Mouse (Mus musculus) hindbrain, embryonic 16.5 days (tissue): ENCODE data around the gene Gm20538. TPM values are rescaled to one million over a fixed set of nuclear protein-coding genes. Genes with fewer than 3 reads are reported as not detected.
A peak's percentile ranks its signal among the peaks of the same experiment; 100 is the strongest.

ENCODE experiments used
- ATAC-seq: fragments of 200-750 bp; cut with Nextera tagmentation; 2 replicates; pipeline ENCODE4 v1.8.0; 2017; ENCODE audit warnings: moderate TSS enrichment, moderate library complexity
- H3K27ac ChIP-seq: fragments of 300-500 bp; sonication (generic); 2 replicates; pipeline ENCODE4 v1.5.1; 2014; ENCODE audit warnings: low read depth, mild to moderate bottlenecking, control low read depth, low read length, moderate library complexity
- H3K27me3 ChIP-seq: fragments of 300-500 bp; sonication (generic); replicated peaks from 2 replicates; pipeline ENCODE4 v1.6.1; 2014; ENCODE audit warnings: low read length; ENCODE audit not compliant: control insufficient read depth, insufficient read depth
- H3K36me3 ChIP-seq: fragments of 300-500 bp; sonication (generic); 2 replicates; pipeline ENCODE4 v1.6.1; 2014; ENCODE audit warnings: mild to moderate bottlenecking, low read length, moderate library complexity, mixed read lengths; ENCODE audit not compliant: control insufficient read depth, insufficient read depth
- H3K4me1 ChIP-seq: fragments of 300-500 bp; sonication (generic); 2 replicates; pipeline ENCODE4 v1.6.1; 2014; ENCODE audit warnings: low read depth, low read length; ENCODE audit not compliant: control insufficient read depth, insufficient read depth
- H3K4me2 ChIP-seq: fragments of 300-500 bp; sonication (generic); 2 replicates; pipeline ENCODE4 v1.6.1; 2014; ENCODE audit warnings: mild to moderate bottlenecking, low read length, control low read depth, moderate library complexity
- H3K4me3 ChIP-seq: fragments of 300-500 bp; sonication (generic); 2 replicates; pipeline ENCODE4 v1.5.1; 2014; ENCODE audit warnings: mild to moderate bottlenecking, low read length, control low read depth, moderate library complexity
- H3K9ac ChIP-seq: fragments of 300-500 bp; sonication (generic); 2 replicates; pipeline ENCODE4 v1.6.1; 2014; ENCODE audit warnings: low read depth, mild to moderate bottlenecking, control low read depth, low read length, moderate library complexity
- H3K9me3 ChIP-seq: fragments of 300-500 bp; sonication (generic); 2 replicates; pipeline ENCODE4 v1.6.1; 2014; ENCODE audit warnings: mild to moderate bottlenecking, low read length, moderate library complexity; ENCODE audit not compliant: control insufficient read depth
- WGBS: fragments of 180-500 bp; shearing (Covaris S2); extraction: QIAGEN DNeasy Blood & Tissue Kit; methylation state at CpG from one replicate; pipeline ENCODE4 v1.1.7; 2014; 5-methylcytosine and 5-hydroxymethylcytosine counted together
- polyA plus RNA-seq: library from polyadenylated mRNA; unstranded; fragments of >200 nt; fragmentation: Nextera tagmentation; extraction: Ambion mirVana; gene quantifications from 2 replicates; pipeline ENCODE4 v1.2.1, GENCODE M21; 2015

Gm20538 gene
- polyA plus RNA-seq, 1 experiment from 2014 or later, result not detected

GRCm38 (mm10) chr19:44544775-44545174 lies 7.9 kb downstream of the Gm20538 start:
- Histone ChIP-seq H3K4me3 (peak overlapping the region; percentile 50), H3K27me3 (peaks cover 10% of the 10 kb centered on the region), H3K9me3 (peaks cover 6% of the 10 kb centered on the region), H3K27ac (no peak overlapping the region), H3K9ac (no peak overlapping the region), H3K36me3 (peaks cover 10% of the 10 kb centered on the region), H3K4me2 (peak overlapping the region; percentile 83), H3K4me1 (peaks cover 4% of the 10 kb centered on the region)
- ATAC-seq, result 0 out of 2 replicates have a peak, but pooled peaks have one; percentile 46
- 4% methylated on average over 13 of the region's 13 CpGs for WGBS

DNA sequence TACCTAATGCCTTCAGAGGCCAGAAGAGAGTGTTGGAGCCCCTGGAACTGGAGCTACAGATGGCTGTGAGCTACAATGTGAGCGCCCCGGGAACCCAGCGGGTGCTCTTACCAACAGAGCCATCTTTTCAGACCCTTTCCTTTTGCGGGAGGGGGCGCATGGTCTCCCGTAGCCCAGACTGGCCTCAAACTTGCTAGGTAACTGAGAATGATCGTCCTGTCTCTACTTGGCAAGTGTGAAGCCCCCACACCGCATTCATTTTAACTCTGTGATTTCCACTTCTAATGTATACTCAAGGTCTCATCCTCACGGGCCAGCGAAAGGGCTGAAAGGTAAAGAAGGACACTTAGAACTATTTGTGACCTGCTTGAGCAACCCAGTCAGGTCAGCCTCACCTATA lies 8.3 kb downstream of the Gm20538 start:
- peaks cover 5% of the 10 kb centered on the region; the same call in 1 of the 2 replicates for H3K36me3 ChIP-seq
- peaks cover 4% of the 10 kb centered on the region for H3K4me1 ChIP-seq
- no peak overlapping the region for H3K4me3 ChIP-seq
- H3K4me2 ChIP-seq, result no peak overlapping the region; the same call in 1 of the 2 replicates
- WGBS, result 54% methylated on average over 10 of the region's 10 CpGs
- peaks cover 6% of the 10 kb centered on the region for H3K9me3 ChIP-seq
- H3K9ac ChIP-seq, result no peak overlapping the region
- no peak for ATAC-seq
- H3K27me3 ChIP-seq, result peaks cover 10% of the 10 kb centered on the region
- no peak overlapping the region for H3K27ac ChIP-seq

DNA sequence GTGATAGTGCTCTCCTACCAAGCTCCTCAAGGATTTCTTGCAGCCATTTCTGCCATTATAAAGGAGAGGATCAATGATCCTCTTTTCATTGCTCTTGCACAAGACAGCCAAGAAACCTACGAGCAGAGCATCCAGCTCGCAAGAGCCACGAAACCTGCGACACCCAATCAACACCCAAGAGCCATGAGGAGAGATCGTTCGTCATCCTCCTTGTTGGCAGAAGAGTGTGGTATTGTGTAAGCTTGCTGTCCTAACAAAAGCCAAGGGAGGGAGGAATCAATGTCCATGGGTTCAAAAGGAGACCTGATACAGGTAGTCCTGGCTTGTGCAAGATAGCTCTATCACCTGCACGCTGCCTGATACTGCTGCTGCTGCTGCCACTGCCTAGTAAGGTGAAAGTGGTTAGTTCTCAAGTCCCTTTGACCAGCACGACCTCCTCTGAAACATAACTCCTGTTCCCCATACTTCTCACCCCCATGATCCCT lies 9.9 kb downstream of the Gm20538 start:
- H3K9me3 ChIP-seq, result peaks cover 6% of the 10 kb centered on the region
- peaks cover 4% of the 10 kb centered on the region for H3K4me1 ChIP-seq
- H3K4me2 ChIP-seq, result no peak overlapping the region
- H3K27ac ChIP-seq, result no peak overlapping the region
- ATAC-seq, result no peak
- peaks cover 10% of the 10 kb centered on the region for H3K27me3 ChIP-seq
- H3K4me3 ChIP-seq, result no peak overlapping the region
- WGBS, result 93% methylated on average over 8 of the region's 8 CpGs
- no peaks in the 10 kb centered on the region for H3K36me3 ChIP-seq
- H3K9ac ChIP-seq, result no peak overlapping the region

DNA sequence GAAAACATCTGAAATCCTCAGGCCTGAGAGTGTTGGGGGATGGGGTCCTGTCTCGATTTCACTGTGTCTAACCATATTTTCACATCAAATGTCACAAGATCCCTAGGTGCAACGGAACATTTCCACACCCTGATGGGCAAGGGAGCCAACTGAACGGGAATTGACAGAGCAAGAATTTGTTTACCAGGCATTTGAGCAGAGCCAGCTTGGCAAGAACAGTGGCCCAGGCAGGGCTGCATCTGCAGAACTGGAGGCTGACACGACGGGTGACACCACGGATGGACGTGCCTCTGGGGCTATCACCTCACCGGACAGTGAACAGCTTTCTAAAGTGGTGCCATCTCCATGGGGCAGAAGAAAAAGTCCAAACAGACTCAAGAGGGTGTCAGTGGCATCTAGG lies 15.2 kb downstream of the Gm20538 start:
- peaks cover 6% of the 10 kb centered on the region for H3K9me3 ChIP-seq
- H3K4me3 ChIP-seq, result no peak overlapping the region
- no peak overlapping the region for H3K9ac ChIP-seq
- H3K27me3 ChIP-seq, result no peaks in the 10 kb centered on the region; the same call in 1 of the 2 replicates
- no peaks in the 10 kb centered on the region for H3K36me3 ChIP-seq
- no peaks in the 10 kb centered on the region for H3K4me1 ChIP-seq
- H3K4me2 ChIP-seq, result no peak overlapping the region
- H3K27ac ChIP-seq, result no peak overlapping the region
- no peak for ATAC-seq
- WGBS, result 86% methylated on average over 8 of the region's 8 CpGs

DNA sequence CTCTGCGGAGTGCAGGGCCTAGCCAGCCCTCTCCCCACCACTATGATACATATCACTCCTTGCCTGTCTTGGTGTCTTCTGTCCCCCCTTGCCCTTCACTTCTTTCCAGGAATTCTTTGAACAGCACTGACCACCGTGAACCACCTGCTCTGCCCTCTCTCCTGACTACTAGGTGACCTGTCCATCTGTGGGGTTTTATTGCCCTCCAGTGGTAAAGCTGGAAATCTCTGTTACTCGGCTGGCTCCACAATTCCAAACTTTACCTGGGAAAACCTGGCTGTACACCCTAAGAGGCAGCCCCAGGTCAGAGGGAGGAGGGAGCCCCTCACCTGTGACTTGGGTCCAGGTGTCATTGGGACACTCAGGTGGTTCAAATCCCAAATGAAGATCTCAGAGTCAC lies 17.3 kb downstream of the Gm20538 start:
- 39% methylated on average over 3 of the region's 3 CpGs for WGBS
- Histone ChIP-seq H3K9ac (no peak overlapping the region), H3K4me3 (no peak overlapping the region), H3K9me3 (no peaks in the 10 kb centered on the region), H3K4me1 (no peaks in the 10 kb centered on the region), H3K4me2 (no peak overlapping the region), H3K27ac (no peak overlapping the region), H3K36me3 (no peaks in the 10 kb centered on the region), H3K27me3 (no peaks in the 10 kb centered on the region; the same call in 1 of the 2 replicates)
- peak; percentile 61; the same call in 1 of the 2 replicates for ATAC-seq

GRCm38 (mm10) chr19:44530018-44530417 lies 22.6 kb downstream of the Gm20538 start:
- 85% methylated on average over 6 of the region's 6 CpGs for WGBS
- ATAC-seq, result no peak
- Histone ChIP-seq H3K9ac (no peak overlapping the region), H3K9me3 (no peaks in the 10 kb centered on the region), H3K36me3 (no peaks in the 10 kb centered on the region), H3K27me3 (no peaks in the 10 kb centered on the region; the same call in 1 of the 2 replicates), H3K4me1 (no peaks in the 10 kb centered on the region), H3K27ac (no peak overlapping the region), H3K4me3 (no peak overlapping the region), H3K4me2 (no peak overlapping the region)

DNA sequence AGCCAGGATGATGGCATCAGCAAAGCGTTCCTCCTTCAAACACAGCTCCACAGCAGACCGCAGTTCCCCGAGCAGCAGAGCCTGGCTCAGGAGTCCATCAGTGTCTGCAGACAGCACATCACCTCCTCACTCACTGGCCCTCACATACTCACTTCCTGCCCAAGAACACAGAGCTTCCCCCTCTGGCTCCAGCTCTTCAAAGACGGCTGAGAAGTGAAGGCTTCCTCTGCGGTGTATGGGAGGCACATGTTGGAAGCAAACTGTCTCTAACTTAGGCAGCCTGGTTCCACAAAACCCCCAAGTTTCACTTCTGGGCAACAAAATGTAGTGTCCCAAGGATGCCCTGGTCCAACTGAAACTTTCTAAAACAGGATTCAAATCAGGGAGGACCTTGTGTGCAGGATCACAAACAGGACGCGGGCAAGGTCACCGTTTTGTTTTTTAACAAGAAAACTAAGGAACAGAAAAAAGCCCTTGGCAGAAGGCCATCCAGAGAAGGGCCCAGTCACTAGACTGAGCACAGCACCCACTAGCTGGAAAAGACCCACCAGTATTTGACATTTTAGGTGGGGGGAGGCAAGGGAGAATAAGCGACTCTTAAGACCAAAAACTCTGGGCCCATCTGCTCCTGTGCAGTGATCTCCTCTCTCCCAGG lies 27.0 kb downstream of the Gm20538 start:
- Histone ChIP-seq H3K9ac (no peak overlapping the region), H3K27me3 (no peaks in the 10 kb centered on the region), H3K9me3 (no peaks in the 10 kb centered on the region), H3K4me2 (no peak overlapping the region), H3K4me1 (no peaks in the 10 kb centered on the region), H3K4me3 (no peak overlapping the region), H3K36me3 (no peaks in the 10 kb centered on the region), H3K27ac (no peak overlapping the region)
- WGBS, result 88% methylated on average over 9 of the region's 9 CpGs
- no peak for ATAC-seq

DNA sequence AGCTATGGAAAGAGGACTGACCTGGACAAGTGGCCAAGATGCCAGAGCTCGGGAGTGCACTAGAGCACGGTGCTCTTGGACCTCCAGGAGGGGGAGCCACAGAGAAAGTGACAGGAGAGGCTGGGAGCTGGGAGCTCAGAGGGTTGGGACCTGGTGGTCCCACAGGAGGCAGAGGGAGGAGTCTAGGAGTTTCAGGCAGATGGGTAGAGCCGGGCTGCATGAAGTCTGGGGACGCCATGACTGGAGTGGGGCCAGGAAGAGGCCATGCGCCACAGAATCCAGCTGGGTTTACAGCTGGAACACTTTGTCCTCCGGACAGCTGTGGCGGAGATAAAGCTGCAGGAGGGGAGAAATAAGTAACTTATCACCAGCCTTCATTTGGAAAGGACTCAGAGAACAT lies 33.5 kb downstream of the Gm20538 start:
- no peak overlapping the region for H3K9ac ChIP-seq
- H3K4me2 ChIP-seq, result no peak overlapping the region
- H3K4me3 ChIP-seq, result no peak overlapping the region
- no peaks in the 10 kb centered on the region for H3K36me3 ChIP-seq
- H3K4me1 ChIP-seq, result peaks cover 6% of the 10 kb centered on the region; the same call in 1 of the 2 replicates
- no peak overlapping the region for H3K27ac ChIP-seq
- ATAC-seq, result no peak
- 20% methylated on average over 7 of the region's 7 CpGs for WGBS
- H3K9me3 ChIP-seq, result no peaks in the 10 kb centered on the region
- H3K27me3 ChIP-seq, result peaks cover 27% of the 10 kb centered on the region

DNA sequence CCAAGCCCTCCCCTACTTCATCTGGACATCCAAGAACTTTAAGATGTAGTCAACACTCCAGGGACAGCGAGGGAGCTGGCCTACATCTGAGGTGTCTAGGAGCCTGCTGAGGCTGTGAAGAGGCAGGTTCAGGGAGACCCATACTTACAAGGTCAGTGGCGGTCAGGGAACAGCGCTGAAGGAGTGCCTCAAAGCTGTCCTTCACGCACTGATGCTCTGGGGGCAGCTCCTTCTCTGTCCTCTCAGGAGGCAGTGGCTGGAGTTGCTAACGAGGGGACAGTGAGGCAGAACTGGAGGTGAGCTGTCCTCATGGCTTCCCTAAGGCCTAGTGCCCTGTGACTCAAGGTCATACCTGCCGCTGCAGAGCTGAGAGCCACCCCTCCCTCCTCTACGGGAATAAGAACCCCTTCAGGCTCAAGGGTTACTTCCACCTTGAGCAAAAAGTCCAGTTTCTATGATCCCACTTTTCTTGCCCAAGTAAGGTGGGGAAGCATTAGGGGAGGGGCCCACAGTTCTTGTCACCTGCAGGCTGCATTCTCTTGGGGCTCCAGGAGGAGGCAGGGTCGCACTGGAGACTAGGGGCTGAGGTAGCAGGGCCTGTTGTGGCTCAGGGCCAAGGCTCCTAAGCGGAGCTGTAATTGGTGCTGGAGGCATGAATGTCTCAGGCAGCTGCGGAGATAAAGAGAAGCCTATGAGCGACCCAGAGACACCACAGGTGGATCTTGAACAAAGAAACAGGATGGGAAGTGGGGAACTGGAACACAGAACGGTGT lies 34.4 kb downstream of the Gm20538 start:
- WGBS, result 43% methylated on average over 12 of the region's 12 CpGs
- Histone ChIP-seq H3K27me3 (peaks cover 35% of the 10 kb centered on the region), H3K36me3 (no peaks in the 10 kb centered on the region), H3K4me2 (no peak overlapping the region), H3K9me3 (no peaks in the 10 kb centered on the region), H3K27ac (no peak overlapping the region), H3K4me1 (peaks cover 6% of the 10 kb centered on the region; the same call in 1 of the 2 replicates), H3K9ac (no peak overlapping the region), H3K4me3 (no peak overlapping the region)
- no peak for ATAC-seq
